Mouse (Mus musculus) heart, embryonic 16.5 days (tissue): ENCODE measurements around the gene Erc2. TPM values are rescaled to one million over a fixed set of nuclear protein-coding genes. Genes with fewer than 3 reads are reported as not detected.

ENCODE experiments used
- ATAC-seq: fragments of 200-750 bp; cut with Nextera tagmentation; replicated peaks from 2 replicates; pipeline ENCODE4 v1.8.0; 2017; ENCODE audit warnings: moderate number of reproducible peaks; ENCODE audit not compliant: insufficient read depth, low FRiP score; ENCODE audit errors: extremely low read depth
- H3K27ac ChIP-seq: fragments of 300-500 bp; sonication (generic); 2 replicates; pipeline ENCODE4 v1.5.1; 2014; ENCODE audit warnings: mild to moderate bottlenecking, low read length, control low read depth, moderate library complexity
- H3K27me3 ChIP-seq: fragments of 300-500 bp; sonication (generic); 2 replicates; pipeline ENCODE4 v1.6.1; 2014; ENCODE audit warnings: low read length, mixed read lengths; ENCODE audit not compliant: control insufficient read depth, insufficient read depth
- H3K36me3 ChIP-seq: fragments of 300-500 bp; sonication (generic); 2 replicates; pipeline ENCODE4 v1.6.1; 2014; ENCODE audit not compliant: control insufficient read depth, insufficient read depth
- H3K4me1 ChIP-seq: fragments of 300-500 bp; sonication (generic); 2 replicates; pipeline ENCODE4 v1.6.1; 2014; ENCODE audit warnings: low read length, mixed read lengths; ENCODE audit not compliant: control insufficient read depth, insufficient read depth
- H3K4me2 ChIP-seq: fragments of 300-500 bp; sonication (generic); 2 replicates; pipeline ENCODE4 v1.6.1; 2014; ENCODE audit warnings: low read depth, mild to moderate bottlenecking, control low read depth, low read length
- H3K4me3 ChIP-seq: fragments of 300-500 bp; sonication (generic); 2 replicates; pipeline ENCODE4 v1.5.1; 2014; ENCODE audit warnings: mild to moderate bottlenecking, control low read depth, low read length
- H3K9ac ChIP-seq: fragments of 300-500 bp; sonication (generic); 2 replicates; pipeline ENCODE4 v1.6.1; 2014; ENCODE audit warnings: low read length, control low read depth
- H3K9me3 ChIP-seq: fragments of 300-500 bp; sonication (generic); replicated peaks from 2 replicates; pipeline ENCODE4 v1.6.1; 2016; ENCODE audit warnings: low read length; ENCODE audit not compliant: control insufficient read depth
- WGBS: fragments of 180-500 bp; shearing (Covaris S2); extraction: QIAGEN DNeasy Blood & Tissue Kit; methylation state at CpG from one replicate; pipeline ENCODE4 v1.1.7; 2014; 5-methylcytosine and 5-hydroxymethylcytosine counted together
- polyA plus RNA-seq: library from polyadenylated mRNA; unstranded; fragments of >200 nt; fragmentation: Nextera tagmentation; extraction: Ambion mirVana; gene quantifications from 2 replicates; pipeline ENCODE4 v1.2.1, GENCODE M21; 2015

The Erc2 gene
- polyA plus RNA-seq, 1 experiment from 2014 or later = 1.5 TPM

DNA sequence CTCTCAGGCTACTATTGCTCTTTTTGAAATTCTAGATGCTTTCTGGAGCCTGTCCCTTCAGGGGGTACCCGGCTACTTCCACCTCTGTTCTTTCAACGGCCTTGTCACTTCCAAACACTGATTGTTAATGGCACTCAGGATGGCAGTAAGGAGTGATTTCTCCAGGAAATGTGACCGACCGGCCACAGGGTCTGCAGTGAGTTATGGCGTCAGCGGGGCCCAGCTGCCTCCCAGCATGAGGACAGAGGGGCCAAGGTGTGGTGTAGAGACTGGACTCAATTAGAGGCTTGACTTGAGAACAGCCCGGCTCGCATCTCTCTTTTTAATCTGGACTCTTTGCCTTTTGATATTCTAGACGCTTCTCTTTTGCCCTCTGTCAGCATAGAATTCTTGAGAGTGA, 829.5 kb downstream of the Erc2 start:
- peaks cover 2% of the 10 kb centered on the region; the same call in 1 of the 2 replicates for H3K27me3 ChIP-seq
- no peaks in the 10 kb centered on the region for H3K9me3 ChIP-seq
- H3K36me3 ChIP-seq = no peaks in the 10 kb centered on the region
- ATAC-seq = no peak
- no peaks in the 10 kb centered on the region for H3K4me1 ChIP-seq
- no peak overlapping the region for H3K4me2 ChIP-seq
- no peak overlapping the region for H3K27ac ChIP-seq
- no peak overlapping the region for H3K4me3 ChIP-seq
- 70% methylated on average over 9 of the region's 9 CpGs for WGBS
- no peak overlapping the region for H3K9ac ChIP-seq

DNA sequence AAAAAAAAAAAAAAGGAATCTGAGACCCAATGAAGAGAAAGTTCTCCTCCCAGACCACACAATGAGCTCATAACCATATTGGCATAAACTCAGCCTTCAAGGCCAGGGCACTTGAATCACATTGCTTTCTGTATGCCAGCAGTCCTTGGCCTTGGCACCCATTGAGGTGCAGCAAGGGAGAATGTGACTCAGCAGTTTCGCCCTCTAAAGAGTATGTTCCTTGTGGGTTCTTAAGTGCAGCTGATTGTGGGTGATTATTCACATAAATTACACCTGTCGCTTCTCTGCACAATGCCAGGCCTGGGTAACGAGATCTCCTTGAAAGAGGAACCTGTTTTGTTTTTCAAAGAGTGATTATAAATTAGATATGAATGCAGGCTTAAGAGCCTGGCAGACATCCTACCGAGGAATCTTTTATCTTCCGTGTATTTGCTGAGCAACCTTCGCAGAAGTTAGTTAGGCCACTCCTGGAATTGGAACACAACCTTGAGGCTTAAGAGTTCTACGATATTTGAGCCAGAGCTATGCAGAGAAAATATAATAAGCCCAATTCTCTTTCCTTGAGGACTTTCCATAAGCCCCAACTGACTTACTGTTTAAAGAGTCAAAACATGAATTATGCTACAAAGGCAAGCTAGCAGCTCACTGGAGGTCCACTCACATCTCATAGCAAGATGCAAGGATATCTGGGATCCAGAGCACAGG, 834.3 kb downstream of the Erc2 start:
- Histone ChIP-seq H3K36me3 (no peaks in the 10 kb centered on the region), H3K4me2 (no peak overlapping the region), H3K9me3 (no peaks in the 10 kb centered on the region), H3K27me3 (peaks cover 2% of the 10 kb centered on the region; the same call in 1 of the 2 replicates), H3K9ac (no peak overlapping the region), H3K4me3 (no peak overlapping the region), H3K27ac (no peak overlapping the region), H3K4me1 (no peaks in the 10 kb centered on the region)
- 69% methylated on average over 7 of the region's 7 CpGs for WGBS
- ATAC-seq = no peak

DNA sequence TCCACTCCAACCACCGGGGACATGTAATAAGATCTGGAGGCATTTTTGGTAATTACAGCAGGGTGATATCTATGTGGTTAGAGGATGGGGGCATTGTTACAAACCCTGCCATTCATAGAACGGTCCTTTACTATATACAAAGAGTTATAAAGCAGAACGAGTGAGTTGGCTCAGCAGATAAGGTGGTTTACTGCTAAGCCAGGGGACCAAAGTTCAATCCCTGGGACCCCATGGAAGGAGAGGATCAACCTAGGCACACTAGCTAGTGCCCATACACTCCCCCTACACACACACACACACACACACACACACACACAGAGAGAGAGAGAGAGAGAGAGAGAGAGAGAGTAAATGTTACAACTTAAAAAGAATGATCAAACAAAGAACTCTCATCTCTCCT, 835.2 kb downstream of the Erc2 start:
- Histone ChIP-seq H3K27ac (no peak overlapping the region), H3K36me3 (no peaks in the 10 kb centered on the region), H3K4me1 (no peaks in the 10 kb centered on the region), H3K9ac (no peak overlapping the region), H3K9me3 (no peaks in the 10 kb centered on the region), H3K4me2 (no peak overlapping the region), H3K4me3 (no peak overlapping the region), H3K27me3 (peaks cover 2% of the 10 kb centered on the region; the same call in 1 of the 2 replicates)
- no peak for ATAC-seq
- WGBS = 72% methylated on average over 3 of the region's 3 CpGs

DNA sequence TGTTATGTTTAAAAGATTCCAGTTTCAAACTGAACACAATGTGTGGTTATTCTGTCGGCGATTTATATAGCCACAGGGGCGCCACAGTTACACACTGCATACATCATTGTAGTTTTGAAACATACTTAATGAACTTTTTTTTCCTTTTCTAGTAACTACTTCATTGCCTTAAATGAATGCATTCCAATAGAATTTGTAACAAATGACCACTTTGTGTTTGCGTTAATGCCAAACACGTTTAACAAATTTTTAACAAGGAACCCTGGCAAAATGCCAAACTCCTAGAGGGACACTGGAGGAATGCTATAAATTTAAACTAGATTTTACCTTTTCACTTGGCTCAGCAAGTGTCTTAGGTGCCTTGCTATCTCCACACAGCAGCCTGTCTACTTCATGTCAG, 845.7 kb downstream of the Erc2 start:
- ATAC-seq = no peak
- no peak overlapping the region for H3K9ac ChIP-seq
- no peaks in the 10 kb centered on the region for H3K27me3 ChIP-seq
- H3K36me3 ChIP-seq = no peaks in the 10 kb centered on the region
- no peaks in the 10 kb centered on the region for H3K9me3 ChIP-seq
- 68% methylated on average over 5 of the region's 5 CpGs for WGBS
- no peak overlapping the region for H3K27ac ChIP-seq
- no peak overlapping the region for H3K4me2 ChIP-seq
- H3K4me3 ChIP-seq = no peak overlapping the region
- H3K4me1 ChIP-seq = no peaks in the 10 kb centered on the region

DNA sequence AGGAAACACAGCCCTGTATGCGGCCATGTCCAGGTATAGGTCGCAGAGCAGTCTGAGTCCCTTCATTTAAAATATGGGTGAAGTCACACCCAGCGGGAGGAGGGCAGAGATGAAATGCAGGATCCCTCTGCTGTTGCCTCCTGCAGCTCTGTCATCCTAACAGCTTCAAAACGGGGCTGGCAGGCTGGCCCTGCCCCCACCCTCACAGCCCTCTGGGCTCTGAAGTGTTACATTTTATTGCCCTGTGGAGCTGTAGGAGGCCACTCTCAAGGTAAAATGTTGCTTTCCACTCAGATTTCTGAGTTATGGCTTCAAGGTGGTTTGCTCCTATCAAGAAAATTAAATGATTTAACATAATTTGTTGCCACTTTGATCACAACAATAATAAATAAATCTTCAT, 847.5 kb downstream of the Erc2 start:
- 33% methylated on average over 4 of the region's 4 CpGs for WGBS
- no peak overlapping the region for H3K4me2 ChIP-seq
- no peaks in the 10 kb centered on the region for H3K27me3 ChIP-seq
- no peaks in the 10 kb centered on the region for H3K4me1 ChIP-seq
- H3K27ac ChIP-seq = no peak overlapping the region
- no peak overlapping the region for H3K4me3 ChIP-seq
- no peak overlapping the region for H3K9ac ChIP-seq
- ATAC-seq = no peak
- H3K36me3 ChIP-seq = no peaks in the 10 kb centered on the region
- H3K9me3 ChIP-seq = no peaks in the 10 kb centered on the region

DNA sequence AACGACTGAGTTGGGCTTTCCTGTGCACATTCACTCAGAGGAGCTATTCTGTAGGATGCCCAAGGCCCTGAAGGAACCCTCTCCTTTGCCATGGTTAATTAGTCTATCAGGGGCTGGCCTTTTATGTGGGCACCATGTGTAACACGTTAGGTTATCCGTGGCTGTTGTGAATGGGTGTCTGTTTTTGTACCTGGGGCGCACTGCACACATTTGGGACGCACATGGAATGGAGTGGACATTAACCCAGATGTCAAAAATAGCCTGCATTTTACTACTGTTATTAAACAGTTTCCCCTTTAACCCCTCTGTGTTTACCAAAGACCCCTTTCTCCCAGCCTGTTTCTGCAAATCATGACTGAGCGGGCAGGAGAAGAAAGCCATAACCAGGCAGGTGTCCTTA, 848.0 kb downstream of the Erc2 start:
- Histone ChIP-seq H3K4me2 (no peak overlapping the region), H3K4me3 (no peak overlapping the region), H3K4me1 (no peaks in the 10 kb centered on the region), H3K27ac (no peak overlapping the region), H3K36me3 (no peaks in the 10 kb centered on the region), H3K27me3 (no peaks in the 10 kb centered on the region), H3K9ac (no peak overlapping the region), H3K9me3 (no peaks in the 10 kb centered on the region)
- WGBS = 77% methylated on average over 6 of the region's 6 CpGs
- no peak for ATAC-seq

DNA sequence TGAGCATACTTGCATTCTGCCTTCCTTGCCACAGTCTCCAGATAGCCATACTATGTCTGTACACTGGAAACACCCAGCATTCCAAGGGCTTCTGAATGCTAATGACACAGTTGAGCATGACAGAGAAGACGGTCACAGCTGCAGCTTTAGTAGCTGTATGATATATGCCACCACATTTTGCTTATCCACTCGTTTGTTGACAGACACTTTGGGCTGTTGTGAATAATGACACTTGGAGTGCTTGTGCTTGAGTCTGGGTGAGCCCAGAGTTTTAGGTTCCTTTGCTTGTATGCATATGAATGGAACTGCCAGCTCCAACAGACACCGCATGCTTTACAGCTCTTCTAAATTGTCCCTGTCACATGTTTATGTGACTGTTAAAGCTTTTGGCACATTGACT, 852.8 kb downstream of the Erc2 start:
- 37% methylated on average over 3 of the region's 3 CpGs for WGBS
- Histone ChIP-seq H3K27ac (no peak overlapping the region), H3K9ac (no peak overlapping the region), H3K9me3 (no peaks in the 10 kb centered on the region), H3K36me3 (no peaks in the 10 kb centered on the region), H3K4me2 (no peak overlapping the region), H3K4me1 (no peaks in the 10 kb centered on the region), H3K27me3 (no peaks in the 10 kb centered on the region), H3K4me3 (no peak overlapping the region)
- ATAC-seq = no peak

DNA sequence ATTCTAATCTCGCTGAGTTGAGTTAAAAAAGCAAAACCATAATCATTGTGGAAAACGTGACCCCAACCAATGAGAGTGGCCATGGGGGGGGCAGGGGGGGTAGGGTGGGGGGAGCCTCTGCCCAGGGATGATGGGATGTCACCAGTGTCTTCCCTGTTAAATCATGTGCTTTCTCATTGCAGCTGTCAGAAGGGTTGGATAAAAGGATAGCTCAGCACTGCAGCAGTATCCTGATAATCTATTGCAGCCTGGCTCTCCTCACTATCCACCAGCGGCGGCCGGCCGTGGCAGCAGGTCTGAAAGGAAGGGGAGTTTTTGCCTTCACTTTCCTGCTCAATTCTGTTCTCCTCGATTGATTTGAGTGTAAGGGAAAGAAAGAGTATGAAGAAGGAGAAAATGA, 853.2 kb downstream of the Erc2 start:
- no peak overlapping the region for H3K27ac ChIP-seq
- no peaks in the 10 kb centered on the region for H3K27me3 ChIP-seq
- 24% methylated on average over 7 of the region's 7 CpGs for WGBS
- no peak for ATAC-seq
- no peak overlapping the region for H3K9ac ChIP-seq
- H3K4me2 ChIP-seq = no peak overlapping the region
- no peaks in the 10 kb centered on the region for H3K36me3 ChIP-seq
- no peaks in the 10 kb centered on the region for H3K9me3 ChIP-seq
- H3K4me1 ChIP-seq = no peaks in the 10 kb centered on the region
- no peak overlapping the region for H3K4me3 ChIP-seq

DNA sequence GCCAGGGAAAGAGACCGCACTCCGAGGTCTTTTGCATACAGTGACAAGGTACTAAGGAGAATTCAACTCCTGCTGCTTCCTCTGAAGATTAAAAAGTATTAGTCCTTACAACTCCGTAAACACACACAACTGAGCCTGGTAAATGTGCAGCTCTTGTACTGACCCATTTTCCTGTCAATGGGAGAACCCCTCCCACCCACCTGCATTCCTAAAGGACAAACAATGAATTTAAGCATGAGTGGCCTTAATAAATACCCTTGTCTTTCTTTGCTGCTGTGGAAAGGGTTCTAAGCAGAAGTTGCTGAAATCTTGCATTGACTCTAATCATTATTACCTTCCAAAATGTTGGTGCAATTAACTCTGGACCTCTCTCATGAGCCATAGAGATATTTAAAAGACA, 854.5 kb downstream of the Erc2 start:
- Histone ChIP-seq H3K9me3 (no peaks in the 10 kb centered on the region), H3K4me1 (no peaks in the 10 kb centered on the region), H3K4me3 (no peak overlapping the region), H3K4me2 (no peak overlapping the region), H3K27ac (no peak overlapping the region), H3K9ac (no peak overlapping the region), H3K36me3 (no peaks in the 10 kb centered on the region), H3K27me3 (no peaks in the 10 kb centered on the region)
- 47% methylated on average over 3 of the region's 3 CpGs for WGBS
- no peak for ATAC-seq
